Mouse (Mus musculus) embryonic fibroblast, embryonic 13.5 days (primary cell): ENCODE measurements around the gene Galnt18. TPM values are rescaled to one million over a fixed set of nuclear protein-coding genes. Genes with fewer than 3 reads are reported as not detected.

Source experiments
- H3K27ac ChIP-seq: 2 replicates; pipeline ENCODE4 v1.5.1; 2012; ENCODE audit warnings: low read length, control low read depth, inconsistent platforms; ENCODE audit not compliant: insufficient read depth
- H3K4me1 ChIP-seq: 2 replicates; pipeline ENCODE4 v1.6.1; 2011; ENCODE audit warnings: low read length; ENCODE audit not compliant: control insufficient read depth, insufficient read depth
- H3K4me3 ChIP-seq: 2 replicates; pipeline ENCODE4 v1.5.1; 2011; ENCODE audit warnings: mild to moderate bottlenecking, control low read depth, low read length; ENCODE audit not compliant: insufficient read depth
- CTCF ChIP-seq: IDR thresholded peaks from 2 replicates; pipeline ENCODE4 v1.5.1; 2011; ENCODE audit warnings: mild to moderate bottlenecking, control low read depth, low read length, moderate library complexity, borderline replicate concordance; ENCODE audit not compliant: insufficient read depth
- POLR2A ChIP-seq: IDR thresholded peaks from 2 replicates; pipeline ENCODE4 v1.6.1; 2011; ENCODE audit warnings: low read depth, mild to moderate bottlenecking, control low read depth, low read length, moderate library complexity
- polyA plus RNA-seq: library from polyadenylated mRNA; stranded (reverse); fragments of >200 nt; gene quantifications from 2 replicates; pipeline ENCODE4 v1.2.4, GENCODE M21; 2011; ENCODE audit warnings: low read depth; ENCODE audit not compliant: missing spikeins, insufficient read length

Galnt18 gene
- polyA plus RNA-seq, 1 experiment, result 62.9 TPM

DNA sequence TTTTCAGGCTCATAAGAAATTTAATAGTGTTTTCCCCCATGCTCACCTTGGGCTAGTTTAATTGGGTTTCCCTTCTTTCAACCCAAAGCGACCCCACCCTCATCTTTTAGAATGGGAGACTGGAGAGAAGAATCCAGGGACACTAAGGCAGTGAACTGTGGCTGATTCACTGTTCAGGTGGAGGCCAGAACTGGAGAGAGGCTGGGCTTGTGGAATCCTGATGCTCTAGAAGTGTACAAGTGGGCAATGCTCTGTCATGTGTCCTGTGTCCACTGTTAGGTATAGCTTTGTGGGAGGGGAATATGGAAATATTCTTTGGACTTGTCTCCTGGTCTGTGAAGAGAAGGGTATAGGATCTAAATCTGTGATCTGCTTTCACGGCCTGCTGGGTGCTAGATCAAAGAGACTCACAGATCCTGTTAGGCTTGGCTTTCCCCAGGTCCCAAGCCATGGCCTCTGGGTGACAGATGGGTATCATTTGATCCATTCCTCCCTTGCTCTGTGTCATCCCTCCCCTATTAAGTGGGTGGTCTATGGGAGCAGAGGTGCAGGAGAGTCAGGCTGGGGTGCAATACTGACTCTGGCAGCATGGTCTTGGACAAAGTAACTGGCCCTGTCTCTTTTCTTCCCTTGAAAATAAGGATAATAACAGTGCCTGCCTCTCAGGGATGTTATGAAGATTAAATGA is 270.5 kb downstream of the Galnt18 start:
- H3K4me3 ChIP-seq, result no peak overlapping the region
- no peaks in the 10 kb centered on the region for H3K4me1 ChIP-seq
- TF ChIP-seq CTCF, result no peak
- no peak for TF ChIP-seq POLR2A
- H3K27ac ChIP-seq, result no peak overlapping the region

GRCm38 (mm10) chr7:111500616-111501015 is 279.2 kb downstream of the Galnt18 start:
- H3K4me3 ChIP-seq, result no peak overlapping the region
- no peak overlapping the region for H3K27ac ChIP-seq
- TF ChIP-seq POLR2A (no peak), CTCF (no peak)
- H3K4me1 ChIP-seq, result no peaks in the 10 kb centered on the region

- TF ChIP-seq POLR2A (no peak), CTCF (no peak)
- Histone ChIP-seq H3K27ac (no peak overlapping the region), H3K4me3 (no peak overlapping the region), H3K4me1 (no peaks in the 10 kb centered on the region)
Observed at GRCm38 (mm10) chr7:111499255-111499790, 280.5 kb downstream of the Galnt18 start.

GRCm38 (mm10) chr7:111497191-111497590 is 282.6 kb downstream of the Galnt18 start:
- TF ChIP-seq POLR2A, result no peak
- no peaks in the 10 kb centered on the region for H3K4me1 ChIP-seq
- no peak overlapping the region for H3K27ac ChIP-seq
- no peak overlapping the region for H3K4me3 ChIP-seq

DNA sequence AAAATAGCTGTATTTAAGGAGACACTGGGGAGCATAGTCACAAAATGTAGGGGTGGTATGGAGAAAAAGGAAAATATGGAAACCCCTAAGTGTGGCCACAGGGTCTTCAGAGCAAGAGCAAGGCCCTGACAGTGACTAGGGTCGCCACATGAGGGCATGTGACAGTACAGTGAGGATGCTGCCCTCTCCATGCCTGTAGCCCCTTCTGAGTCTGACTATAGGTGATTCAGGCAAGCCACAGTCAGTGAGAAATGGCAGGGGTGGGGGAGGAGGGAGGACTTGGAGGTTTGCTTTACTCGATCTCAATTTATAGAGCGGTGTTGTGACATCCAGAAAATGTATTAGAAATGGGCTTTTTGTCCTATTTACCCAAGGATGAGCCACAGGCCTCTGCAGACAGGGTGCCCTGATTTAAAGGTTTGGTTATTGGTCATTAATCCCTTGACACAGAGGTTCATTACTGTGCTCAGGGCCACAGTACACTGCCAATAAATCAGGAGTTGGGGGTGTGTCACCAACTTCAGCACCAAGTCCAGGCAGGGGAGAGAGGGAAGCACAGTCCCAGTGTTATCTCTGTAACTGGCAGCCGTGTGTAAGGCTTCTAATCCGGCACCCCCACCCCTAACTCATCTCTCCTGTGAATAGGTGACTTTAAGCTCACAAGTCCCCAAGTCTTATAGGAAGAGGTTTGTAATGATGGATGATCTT is 287.4 kb downstream of the Galnt18 start:
- no peak overlapping the region for H3K27ac ChIP-seq
- H3K4me3 ChIP-seq, result no peak overlapping the region
- no peak for TF ChIP-seq CTCF
- TF ChIP-seq POLR2A, result no peak
- H3K4me1 ChIP-seq, result no peaks in the 10 kb centered on the region

DNA sequence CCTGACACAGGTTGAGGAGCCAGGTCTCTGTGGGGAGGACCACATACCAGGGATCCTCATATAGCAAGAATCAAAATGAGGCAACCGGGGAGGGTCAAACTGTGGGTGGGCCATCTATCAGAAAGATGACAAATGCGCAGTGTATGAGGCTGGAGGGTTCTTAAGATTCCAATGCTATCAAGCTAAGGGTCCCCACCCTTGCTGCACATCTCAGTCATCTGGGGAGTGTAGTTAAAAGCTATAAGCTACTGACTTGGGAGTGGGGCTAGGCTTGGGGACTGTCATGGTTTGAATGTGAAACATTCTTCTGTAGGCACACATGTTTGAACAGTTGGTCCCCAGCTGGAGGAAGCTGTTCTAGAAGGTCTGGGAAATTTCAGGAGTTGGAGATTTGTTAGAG is 288.2 kb downstream of the Galnt18 start:
- Histone ChIP-seq H3K4me3 (no peak overlapping the region), H3K27ac (no peak overlapping the region), H3K4me1 (no peaks in the 10 kb centered on the region)
- TF ChIP-seq POLR2A, result no peak
- no peak for TF ChIP-seq CTCF

GRCm38 (mm10) chr7:111486811-111487333 is 292.9 kb downstream of the Galnt18 start:
- Histone ChIP-seq H3K4me3 (no peak overlapping the region), H3K27ac (no peak overlapping the region), H3K4me1 (no peaks in the 10 kb centered on the region)
- TF ChIP-seq POLR2A (no peak), CTCF (no peak)

GRCm38 (mm10) chr7:111483896-111484295 is 295.9 kb downstream of the Galnt18 start:
- Histone ChIP-seq H3K4me1 (no peaks in the 10 kb centered on the region), H3K27ac (no peak overlapping the region), H3K4me3 (no peak overlapping the region)
- TF ChIP-seq CTCF (no peak), POLR2A (no peak)

GRCm38 (mm10) chr7:111483321-111483720 is 296.5 kb downstream of the Galnt18 start:
- Histone ChIP-seq H3K27ac (no peak overlapping the region), H3K4me1 (no peaks in the 10 kb centered on the region), H3K4me3 (no peak overlapping the region)
- TF ChIP-seq POLR2A (no peak), CTCF (no peak)

DNA sequence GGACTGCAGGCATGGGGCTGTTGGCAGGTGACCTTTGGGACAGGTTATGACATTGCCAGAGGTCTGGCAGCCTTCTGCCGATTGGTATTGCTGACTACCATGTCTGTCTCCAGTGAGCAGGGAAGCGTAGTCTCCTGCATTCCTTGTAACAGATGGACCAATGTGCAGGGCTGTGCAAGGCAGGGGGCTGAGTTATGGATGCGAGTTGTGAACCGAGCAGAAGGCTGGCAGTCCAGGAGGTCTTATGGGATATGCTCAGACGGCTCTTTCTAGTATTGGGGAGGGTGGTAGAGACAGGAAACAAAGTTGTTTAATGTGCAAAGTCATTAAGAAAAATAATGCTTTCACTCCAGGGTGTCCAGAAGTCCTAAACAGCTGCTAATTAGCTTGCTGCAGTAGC is 312.1 kb downstream of the Galnt18 start:
- Histone ChIP-seq H3K4me3 (no peak overlapping the region), H3K4me1 (no peaks in the 10 kb centered on the region), H3K27ac (no peak overlapping the region)
- TF ChIP-seq CTCF (no peak), POLR2A (no peak)
